Mouse (Mus musculus): Measurements from ENCODE around the gene Daam2.

Gene Daam2

DNA sequence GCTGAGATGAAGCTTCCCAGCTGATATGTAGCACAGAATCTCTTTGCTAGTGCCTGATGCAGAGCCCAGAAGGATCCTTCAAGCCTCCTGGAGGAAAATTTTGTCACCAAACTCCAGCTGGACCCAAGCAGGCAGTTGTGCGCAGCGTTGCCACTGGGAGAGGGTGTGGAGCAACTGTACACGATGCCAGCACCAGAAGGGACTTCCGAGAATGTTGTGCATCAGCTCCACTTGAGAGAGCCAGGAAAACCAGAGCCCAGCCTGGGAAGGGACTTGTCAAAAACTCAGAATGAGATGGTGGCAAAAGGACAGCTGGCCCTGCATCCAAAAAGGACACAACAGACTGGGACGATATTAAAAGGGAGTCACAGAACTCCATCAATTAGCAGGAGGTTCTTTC is 32.5 kb downstream of the Daam2 start:
- no peak for DNase-seq (ENCODE audit: low read depth, low spot score)

DNA sequence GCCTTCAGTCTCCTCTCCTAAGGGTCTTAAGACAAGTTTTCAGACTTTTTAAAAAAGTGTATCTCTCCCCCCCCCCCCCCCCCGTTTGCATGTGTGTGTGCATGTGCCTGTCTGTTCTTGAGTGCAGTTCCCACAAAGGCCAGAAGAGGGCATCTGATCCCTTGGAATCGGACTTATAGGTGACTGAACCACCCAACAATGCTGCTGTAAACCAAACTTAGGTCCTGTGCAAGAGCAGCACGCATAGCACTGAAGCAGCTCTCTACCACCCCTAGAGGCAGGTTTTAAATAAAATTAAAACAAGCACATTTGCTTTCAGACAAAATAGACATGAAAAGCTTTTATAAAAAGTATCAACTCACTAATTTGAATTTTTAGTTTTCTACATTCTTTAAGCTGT is 33.9 kb downstream of the Daam2 start:
- DNase-seq (ENCODE audit: low read depth, low spot score): peak; percentile 85

DNA sequence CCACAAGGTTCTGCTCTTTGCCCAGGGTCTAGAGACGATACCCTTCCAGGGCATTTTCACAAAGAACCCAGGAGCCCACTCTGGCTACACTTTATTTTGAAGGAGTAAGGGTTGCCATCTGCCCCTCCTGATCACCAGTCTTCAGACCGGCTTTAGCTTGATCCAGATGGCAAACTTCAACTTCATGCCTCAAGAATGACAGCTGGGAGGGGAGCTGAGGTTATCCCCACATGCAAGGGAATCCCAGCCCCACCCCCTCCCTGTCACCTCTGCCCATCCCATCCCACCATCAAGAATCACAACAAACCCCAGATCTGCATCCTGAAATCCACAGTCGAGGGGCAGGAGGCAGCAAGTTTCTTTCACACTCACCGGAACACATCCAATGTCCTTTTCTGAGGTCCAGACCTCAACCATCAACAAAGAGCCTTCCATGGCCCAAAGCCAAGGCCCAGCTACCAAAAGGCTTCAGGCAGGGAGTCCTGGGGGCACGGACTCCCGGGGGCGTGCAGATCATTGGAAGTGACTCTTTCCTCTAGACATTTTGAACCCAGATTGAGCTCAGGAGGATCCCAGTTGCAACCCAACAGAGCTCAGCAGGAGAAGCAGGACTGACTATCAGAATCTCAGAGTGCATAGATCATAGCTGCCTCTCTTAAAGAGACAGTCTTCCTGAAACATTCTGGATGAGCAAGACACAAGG is 35.5 kb downstream of the Daam2 start:
- DNase-seq (ENCODE audit: low read depth, low spot score): no peak

DNA sequence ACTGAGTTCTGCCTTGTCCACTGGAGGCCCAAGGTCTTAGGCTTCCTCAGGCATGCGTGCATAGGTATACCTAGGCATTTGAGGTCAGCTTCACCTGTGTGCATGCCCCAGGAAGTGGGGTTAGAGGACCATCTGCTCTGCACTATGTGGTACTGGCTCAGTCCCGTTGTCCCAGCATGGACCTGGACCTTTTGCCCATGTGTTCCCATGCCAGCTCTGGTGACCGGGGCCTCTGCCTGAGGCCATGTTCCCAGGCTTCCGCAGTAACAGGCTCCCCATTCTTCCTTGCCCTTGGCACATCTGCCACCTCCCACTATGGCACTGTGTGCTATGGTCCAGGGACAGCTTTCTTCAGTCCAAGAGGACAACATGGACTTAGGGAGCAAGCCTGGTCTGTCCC is 36.1 kb downstream of the Daam2 start:
- DNase-seq (ENCODE audit: low read depth, low spot score): no peak

DNA sequence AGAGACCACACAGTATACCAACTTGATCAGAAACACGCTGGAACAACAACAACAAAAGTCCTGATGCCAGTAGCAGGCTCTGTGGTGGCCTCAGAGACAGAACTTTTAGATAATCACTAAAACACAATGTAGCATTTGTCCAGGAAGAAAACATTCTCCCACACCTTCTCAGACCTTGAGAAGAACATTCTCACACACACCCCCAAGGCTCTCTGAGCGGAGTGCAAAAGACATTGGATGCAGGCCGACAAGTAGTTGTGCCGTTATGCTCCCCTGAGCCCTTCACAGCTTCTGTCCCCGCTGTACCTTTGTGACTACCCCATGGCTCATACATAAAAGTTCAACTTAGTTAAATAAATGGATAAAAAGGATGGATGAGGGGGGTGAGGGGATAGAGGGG is 37.6 kb downstream of the Daam2 start:
- no peak for DNase-seq (ENCODE audit: low read depth, low spot score)

DNA sequence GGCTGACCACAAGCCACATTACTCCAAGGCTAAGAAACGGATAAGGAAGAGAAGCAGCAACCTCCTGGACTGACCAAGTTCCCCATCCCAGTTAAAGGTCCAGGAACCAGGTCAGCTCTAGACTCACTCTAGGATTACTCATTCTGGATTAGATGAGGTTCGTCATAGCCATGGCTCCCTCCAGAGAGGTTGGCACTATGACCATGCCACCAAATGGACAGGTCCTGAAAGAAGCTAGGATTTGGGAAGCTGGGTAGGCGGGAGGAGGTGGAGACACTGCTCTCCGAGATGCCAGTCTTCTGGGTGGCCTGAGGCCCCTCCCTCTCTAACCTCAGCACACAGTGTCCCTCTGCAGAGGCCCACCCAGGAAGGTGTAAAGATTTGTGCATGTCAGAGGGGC is 38.2 kb downstream of the Daam2 start:
- DNase-seq (ENCODE audit: low read depth, low spot score): no peak

DNA sequence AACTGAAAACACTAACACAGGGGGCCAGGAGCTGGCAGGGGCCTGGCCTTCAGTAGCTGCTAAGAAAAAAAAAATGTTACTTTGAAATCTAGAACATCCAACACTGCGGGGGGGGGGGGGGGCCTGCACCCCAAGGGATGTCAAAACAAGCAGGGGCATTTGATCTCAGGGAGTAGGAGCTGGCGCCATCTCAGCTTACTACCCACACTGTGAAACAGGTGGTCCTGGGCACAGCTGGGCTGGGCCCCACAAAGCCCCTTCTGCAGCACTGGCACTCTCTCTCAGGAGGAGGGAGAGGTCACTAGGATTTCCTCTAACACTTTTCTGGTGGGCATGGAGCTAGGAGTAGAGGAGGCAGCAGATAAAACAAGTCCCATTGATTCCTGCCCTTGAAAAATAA is 39.6 kb downstream of the Daam2 start:
- DNase-seq (ENCODE audit: low read depth, low spot score): no peak

DNA sequence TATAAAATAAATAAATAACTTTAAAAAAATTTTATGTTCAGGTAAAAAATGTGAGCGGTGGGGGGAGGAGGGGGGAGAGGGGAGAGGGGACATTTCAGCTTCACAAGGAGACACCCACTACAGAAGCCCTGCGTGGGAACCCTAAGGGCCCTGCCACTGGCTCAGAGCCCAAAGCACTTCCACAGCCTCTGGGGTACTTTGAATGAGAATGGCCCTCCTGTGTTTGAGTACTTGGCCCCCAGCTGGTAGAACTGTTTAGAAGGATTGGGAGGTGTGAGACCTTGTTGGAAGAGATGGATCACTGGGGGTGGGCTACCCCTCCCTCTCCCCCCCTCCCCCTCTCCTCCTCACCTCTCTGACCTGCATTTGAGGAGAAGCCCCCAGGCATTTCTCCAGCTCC is 41.7 kb downstream of the Daam2 start:
- DNase-seq (ENCODE audit: low read depth, low spot score): no peak

DNA sequence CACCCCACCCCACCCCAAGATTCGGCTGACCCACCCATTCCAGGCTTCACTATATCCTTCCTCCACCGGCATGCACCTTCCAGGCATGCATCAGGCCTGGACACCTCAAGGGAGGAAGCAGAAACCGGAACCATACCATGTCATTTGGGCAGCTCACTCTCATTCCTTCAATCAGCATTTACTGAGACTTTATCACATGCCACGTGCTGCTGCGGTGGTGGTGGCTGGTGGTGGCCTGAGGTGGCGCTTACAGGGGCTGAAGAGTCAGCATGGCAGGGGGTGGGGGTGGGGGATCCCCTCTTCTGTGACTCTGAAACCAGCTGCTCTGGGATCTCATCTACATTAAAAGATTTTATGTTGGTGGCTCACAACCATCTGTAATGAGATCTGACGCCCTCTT is 42.1 kb downstream of the Daam2 start:
- no peak for DNase-seq (ENCODE audit: low read depth, low spot score)

DNA sequence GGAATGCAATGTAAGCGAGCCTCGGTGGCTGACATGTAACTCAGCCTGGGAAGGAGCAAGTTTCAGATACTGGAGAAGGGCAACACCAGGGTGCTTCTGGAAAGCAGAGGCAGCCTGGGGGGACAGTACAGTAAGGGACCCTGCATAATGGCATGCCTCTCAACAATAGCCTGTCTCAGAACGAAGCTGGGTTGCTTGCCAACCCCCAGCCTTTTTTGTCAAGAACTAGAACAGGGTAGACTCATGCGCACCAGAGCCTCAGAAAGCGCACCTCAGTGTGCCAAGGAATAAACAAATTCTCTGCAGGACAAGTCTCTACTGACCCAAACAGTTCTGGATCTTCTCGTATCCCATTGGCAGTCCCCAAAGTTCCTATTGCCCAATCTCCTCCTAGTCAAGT is 43.5 kb downstream of the Daam2 start:
- no peak for DNase-seq (ENCODE audit: low read depth, low spot score)

DNA sequence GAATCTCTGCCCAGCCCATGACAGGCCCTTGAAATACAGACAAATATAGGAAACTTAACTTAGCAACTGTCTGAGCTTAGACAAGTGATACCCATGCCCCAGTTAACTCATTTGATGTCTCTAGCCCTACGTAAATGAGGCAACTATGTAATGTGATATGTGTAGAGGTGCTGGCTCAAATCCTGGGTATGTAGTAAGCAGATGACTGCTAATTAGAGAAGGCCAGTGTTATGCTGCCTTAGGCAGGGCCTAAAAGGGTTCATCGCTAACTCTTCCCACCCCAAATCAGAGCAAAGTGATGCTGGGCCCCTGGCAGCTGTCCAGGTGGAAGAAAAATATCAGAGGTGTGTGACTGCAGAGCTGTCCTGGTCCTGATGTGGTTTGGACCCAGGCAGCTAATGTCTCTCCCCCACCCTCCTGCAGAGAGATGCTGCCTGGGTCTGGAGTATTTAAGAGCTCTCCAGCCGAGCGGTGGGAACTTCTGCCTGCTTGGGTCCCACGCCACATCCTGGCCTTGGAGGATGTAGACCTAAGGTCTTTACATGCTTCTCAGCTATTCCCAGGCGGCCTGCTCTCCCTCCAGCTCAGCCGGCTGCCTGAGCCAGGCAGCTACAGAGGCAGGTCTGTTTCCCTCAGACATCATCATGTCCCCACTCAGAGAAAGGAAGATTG is 44.4 kb downstream of the Daam2 start:
- no peak for DNase-seq (ENCODE audit: low read depth, low spot score)

DNA sequence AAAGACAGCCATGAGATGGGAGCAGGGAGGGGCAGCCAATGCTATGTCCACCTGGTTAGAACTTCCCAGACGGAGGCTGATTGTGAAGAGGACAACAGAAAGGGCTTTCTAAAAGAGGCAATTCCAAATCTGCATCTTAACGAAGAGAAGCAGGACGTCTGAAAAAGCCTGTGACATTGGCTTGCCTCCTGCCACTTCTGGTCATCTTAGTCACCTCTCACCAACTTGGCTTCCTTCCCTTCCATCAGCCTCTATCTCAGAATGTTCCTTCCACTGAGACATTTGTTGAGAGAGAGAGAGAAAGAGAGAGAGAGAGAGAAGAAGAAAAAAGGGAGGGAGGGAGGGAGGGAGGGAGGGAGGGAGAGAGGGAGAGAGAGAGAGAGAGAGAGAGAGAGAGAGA is 47.1 kb downstream of the Daam2 start:
- no peak for DNase-seq (ENCODE audit: low read depth, low spot score)

DNA sequence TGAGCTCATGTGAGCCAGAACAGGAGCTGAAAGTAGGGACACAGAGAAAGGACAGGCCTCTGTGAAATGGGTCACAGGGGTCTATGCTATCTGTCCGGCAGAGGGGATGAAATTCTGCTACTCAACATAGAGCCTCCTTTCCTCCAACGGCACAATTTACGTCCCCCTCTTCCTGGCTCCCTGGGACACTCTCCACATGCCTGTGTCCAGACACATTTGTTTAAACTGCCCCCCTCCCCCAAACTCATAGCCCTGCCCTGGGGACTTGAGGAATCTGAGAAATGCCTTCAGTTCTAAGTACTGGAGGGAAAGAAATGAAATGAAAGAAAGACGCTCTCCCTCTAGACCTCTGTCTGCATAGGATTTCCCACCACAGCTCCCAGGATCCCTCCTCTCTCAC is 48.5 kb downstream of the Daam2 start:
- no peak for DNase-seq (ENCODE audit: low read depth, low spot score)

DNA sequence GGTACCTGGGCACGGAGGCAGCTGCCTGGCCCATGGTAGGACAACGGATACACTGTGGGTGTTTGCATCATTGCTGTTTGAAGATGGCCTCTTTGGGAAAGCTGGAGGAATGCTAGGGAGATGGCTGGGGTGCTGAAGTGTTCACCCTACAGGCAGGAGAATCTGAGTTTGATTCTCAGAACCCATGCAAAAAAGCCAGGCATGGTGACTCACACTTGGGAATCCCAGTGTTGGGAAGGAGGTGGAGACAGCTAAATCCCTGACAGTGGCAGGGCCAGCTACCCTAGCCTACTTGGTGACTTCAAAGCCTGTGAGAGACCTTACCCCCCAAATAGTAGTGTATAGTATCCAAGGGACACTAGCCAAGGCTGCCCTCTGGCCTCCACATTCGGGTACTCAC is 49.0 kb downstream of the Daam2 start:
- peak; percentile 57 for DNase-seq (ENCODE audit: low read depth, low spot score)

DNA sequence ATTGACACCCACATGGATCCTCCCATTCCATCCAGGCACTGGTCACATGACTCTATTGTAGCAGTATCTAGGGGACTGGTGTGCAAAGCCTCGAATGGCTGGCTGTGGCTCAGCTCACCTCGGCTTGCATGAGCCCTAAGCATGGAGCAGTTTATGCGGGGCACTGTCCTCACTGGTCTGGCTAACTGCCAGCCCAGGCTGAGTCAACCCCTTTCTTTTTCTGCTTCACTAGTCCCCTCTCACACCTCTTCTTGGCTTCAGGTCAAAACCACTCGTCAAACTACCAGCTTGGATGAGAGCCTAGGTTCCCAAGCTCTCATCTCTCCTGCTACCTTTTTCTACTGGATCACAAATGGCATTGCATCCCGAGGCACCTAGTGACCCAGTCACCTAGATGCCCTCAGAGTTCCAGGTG is 51.5 kb downstream of the Daam2 start:
- DNase-seq (ENCODE audit: low read depth, low spot score): peak; percentile 72

DNA sequence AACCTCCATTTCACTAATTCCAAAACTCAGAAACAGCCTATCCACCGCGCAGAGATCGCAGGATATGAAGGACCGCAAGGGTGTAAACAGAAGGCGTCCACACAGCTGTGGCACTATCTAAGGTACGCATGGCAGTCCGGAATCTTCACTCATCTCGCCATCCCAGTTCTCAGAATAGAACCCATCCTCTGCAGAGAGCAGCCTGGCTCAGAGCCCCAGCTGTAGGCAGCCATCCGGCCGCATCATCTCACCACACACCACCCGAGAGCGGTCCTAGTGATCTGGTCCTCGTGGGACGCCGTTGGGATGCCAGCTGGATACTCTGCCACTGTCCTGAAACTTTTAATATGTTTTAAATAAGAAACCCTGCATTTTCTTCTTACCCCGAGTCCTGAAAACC is 54.7 kb downstream of the Daam2 start:
- DNase-seq (ENCODE audit: low read depth, low spot score): no peak

DNA sequence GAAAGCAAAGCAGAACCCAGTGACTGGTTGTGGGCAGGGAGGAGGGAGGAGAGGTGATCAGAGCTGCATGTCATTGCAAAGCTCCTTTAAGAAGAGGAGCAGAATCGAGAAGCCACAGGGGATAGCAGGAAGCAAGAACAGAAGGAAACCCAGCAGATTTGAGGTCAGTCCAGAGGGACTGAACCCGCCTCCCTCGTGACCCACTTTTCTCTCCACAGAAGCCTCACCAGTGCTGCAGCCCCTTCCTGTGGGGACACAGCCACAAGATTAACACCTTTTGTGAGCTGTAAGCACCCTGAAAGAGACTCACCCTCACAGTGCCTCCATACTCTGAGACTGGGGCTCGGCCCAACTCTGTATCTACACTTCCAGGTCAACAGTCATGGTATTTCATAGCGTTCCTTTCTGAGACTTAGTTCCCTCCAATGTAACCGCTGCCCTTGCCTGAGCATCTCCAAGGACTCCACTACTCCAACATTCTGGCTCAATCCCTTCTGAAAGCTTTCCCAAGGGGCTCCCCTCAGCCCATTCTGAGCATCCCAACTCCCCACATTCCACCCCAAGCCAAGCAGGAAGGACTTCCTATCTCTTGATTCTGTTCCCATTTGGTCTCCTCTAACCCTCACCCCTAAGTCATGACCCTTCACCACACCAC is 60.8 kb downstream of the Daam2 start:
- DNase-seq (ENCODE audit: low read depth, low spot score): no peak

DNA sequence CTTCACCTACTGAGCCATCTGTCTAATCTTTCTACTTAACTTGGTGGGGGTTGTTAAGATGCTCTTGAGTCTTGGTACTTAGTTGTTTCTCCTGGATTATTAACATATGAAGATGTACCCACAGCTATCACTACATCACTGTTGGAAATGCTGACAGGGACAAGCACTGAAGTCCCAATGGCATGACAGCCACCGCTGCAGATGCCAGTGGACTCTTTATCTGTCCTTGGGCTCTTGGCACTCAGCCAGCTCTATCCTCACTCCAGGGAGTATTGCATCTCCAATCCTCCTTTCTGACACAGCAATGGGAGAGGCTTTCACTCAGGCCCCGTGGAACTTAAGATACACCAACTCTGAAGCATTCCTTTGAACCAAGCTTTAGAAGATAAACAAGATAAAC is 63.9 kb downstream of the Daam2 start:
- no peak for DNase-seq (ENCODE audit: low read depth, low spot score)

DNA sequence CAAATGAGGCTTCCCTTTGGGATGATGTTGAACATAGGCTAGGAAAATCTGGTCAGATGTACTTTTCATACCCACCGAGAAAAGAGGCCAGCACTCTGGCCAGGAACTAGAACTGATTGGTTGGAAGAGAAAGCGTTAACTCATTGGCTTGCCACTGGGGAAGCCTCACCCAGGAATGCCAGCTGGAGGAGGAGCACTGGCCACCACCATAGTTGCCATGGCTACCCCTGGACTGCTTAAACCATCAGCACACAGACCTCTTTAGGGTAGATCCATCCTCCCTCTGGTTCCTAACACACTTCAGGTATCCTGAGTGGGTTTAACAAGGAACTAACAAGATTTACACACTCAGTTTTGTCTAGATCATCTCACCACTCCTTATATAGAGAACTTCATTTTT is 64.5 kb downstream of the Daam2 start:
- DNase-seq (ENCODE audit: low read depth, low spot score): no peak

DNA sequence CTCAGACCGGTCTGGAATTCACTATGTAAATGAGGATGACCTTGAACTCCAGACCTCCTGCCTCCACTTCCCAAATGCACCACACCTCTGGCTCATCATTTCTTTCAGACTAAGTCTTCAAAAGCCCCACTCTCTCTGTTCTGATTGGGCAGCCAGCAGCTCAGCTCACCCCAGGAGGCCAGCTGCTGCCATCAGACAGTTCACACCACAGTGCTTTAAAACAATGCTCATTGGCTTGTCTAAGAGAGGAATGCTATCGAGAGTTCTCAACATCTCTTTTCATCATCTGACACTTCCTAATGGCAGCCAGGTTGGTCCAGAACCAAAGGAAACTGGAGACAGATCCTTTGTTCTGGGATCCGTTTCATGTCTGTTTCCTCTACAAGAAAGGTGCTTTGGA is 66.0 kb downstream of the Daam2 start:
- DNase-seq (ENCODE audit: low read depth, low spot score): no peak

DNA sequence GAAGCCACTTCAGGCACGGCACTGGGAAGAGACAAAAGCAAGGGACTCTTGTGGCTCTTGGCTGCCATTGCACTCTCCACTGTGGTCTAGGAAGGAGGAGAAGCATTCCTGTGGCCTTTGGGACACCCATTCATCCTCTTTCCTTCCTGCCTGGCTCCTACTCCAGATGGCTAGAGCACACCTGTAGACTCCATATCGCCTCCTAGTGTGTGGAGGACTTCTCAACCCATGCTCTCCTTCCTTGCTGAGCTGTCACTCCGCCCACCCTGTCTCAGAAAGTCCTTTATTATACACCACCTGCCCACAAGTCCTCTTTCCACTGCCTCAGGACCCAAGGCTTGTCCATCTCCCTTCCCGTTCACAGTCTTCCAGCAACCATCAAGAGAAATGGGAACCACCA is 70.9 kb downstream of the Daam2 start:
- DNase-seq (ENCODE audit: low read depth, low spot score): peak; percentile 38

DNA sequence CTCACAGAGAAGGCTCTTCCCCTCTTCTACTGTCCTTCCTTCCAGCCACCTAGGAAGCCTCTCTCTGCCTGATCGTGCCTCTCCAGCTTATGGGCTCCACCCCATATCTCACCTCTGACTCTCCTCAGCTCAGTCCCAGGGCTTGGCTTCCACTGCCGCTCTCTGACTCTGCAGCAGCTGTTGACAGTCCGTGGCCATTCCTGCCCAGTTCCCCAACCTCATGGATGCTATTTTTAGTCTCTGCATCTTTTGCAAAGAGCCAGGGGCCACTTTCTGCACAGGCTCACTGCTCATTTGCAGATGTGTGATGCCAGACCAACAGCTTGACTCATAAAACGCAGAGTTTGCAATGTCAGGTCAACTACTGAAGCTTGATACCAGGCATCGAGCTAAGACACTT is 75.0 kb downstream of the Daam2 start:
- DNase-seq (ENCODE audit: low read depth, low spot score): peak; percentile 85

DNA sequence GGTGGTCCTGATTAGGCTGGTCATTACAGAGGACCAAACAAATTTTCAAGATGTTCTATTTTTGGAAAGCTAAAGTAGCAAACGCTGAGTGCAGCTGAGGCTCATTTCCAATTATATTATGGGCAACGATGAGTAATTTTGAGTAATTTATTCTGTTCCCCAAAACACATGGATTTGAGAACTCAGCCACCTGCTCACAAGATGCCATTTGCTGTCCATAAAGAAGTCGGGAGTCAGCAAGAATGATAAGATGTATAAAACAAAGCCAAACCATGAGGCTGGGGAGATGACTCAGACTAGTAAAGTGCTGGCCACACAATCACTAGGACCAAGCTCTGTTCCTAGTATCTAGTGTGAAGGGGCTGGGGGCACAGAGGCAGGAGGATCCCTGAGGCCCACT is 79.7 kb downstream of the Daam2 start:
- DNase-seq (ENCODE audit: low read depth, low spot score): peak; percentile 35
